Mouse (Mus musculus): ENCODE results near the gene Gm28053. TPM values are rescaled to one million over a fixed set of nuclear protein-coding genes. Genes with fewer than 3 reads are reported as not detected.
A peak's percentile ranks its signal among the peaks of the same experiment; 100 is the strongest.

Gene Gm28053
- total RNA-seq, 2 experiments from 2014 or later, result 1.8 to 4.3 TPM

- intact Hi-C loops (cut with DNase I; ENCODE audit: low total_unique reads), result no loop called here
- no peak for DNase-seq
These were observed 32.4 kb upstream of the Gm28053 start for GRCm38 (mm10) chr6:48685694-48686665.

GRCm38 (mm10) chr6:48687077-48687476 is 31.3 kb upstream of the Gm28053 start:
- no peak for DNase-seq
- intact Hi-C loops (cut with DNase I; ENCODE audit: low total_unique reads), result no loop called here

- intact Hi-C loops (cut with DNase I; ENCODE audit: low total_unique reads), result no loop called here
- DNase-seq, result no peak
These were observed 29.1 kb upstream of the Gm28053 start for GRCm38 (mm10) chr6:48689320-48689719.

- intact Hi-C loops (cut with DNase I; ENCODE audit: low total_unique reads), result no loop called here
- DNase-seq, result no peak
These were observed 25.4 kb upstream of the Gm28053 start for GRCm38 (mm10) chr6:48692962-48693361.

- DNase-seq, result no peak
- intact Hi-C loops (cut with DNase I; ENCODE audit: low total_unique reads), result no loop called here
These were observed 21.4 kb upstream of the Gm28053 start for GRCm38 (mm10) chr6:48696830-48697554.

- no peak for DNase-seq
- intact Hi-C loops (cut with DNase I; ENCODE audit: low total_unique reads), result no loop called here
These were observed 20.9 kb upstream of the Gm28053 start for GRCm38 (mm10) chr6:48697555-48697930.

- intact Hi-C loops (cut with DNase I; ENCODE audit: low total_unique reads), result no loop called here
- no peak for DNase-seq
These were observed 20.1 kb upstream of the Gm28053 start for GRCm38 (mm10) chr6:48698066-48698856.

- intact Hi-C loops (cut with DNase I; ENCODE audit: low total_unique reads), result no loop called here
- DNase-seq, result no peak
These were observed 19.5 kb upstream of the Gm28053 start for GRCm38 (mm10) chr6:48698888-48699287.

- intact Hi-C loops (cut with DNase I; ENCODE audit: low total_unique reads), result no loop called here
These were observed 17.9 kb upstream of the Gm28053 start for GRCm38 (mm10) chr6:48700251-48701075.

GRCm38 (mm10) chr6:48702146-48702545 is 16.3 kb upstream of the Gm28053 start:
- DNase-seq, result no peak
- intact Hi-C loops (cut with DNase I; ENCODE audit: low total_unique reads), result no loop called here

More at GRCm38 (mm10) chr6:48700251-48701075, 17.9 kb upstream of the Gm28053 start:
- DNase-seq, result no peak

- DNase-seq, result no peak
- intact Hi-C loops (cut with DNase I; ENCODE audit: low total_unique reads), result no loop called here
These were observed 15.8 kb upstream of the Gm28053 start for GRCm38 (mm10) chr6:48702601-48703000.

GRCm38 (mm10) chr6:48704146-48704545 is 14.3 kb upstream of the Gm28053 start:
- DNase-seq, result no peak
- intact Hi-C loops (cut with DNase I; ENCODE audit: low total_unique reads), result loop anchor here (2.0 kb wide), 1 partner anchor 53 kb away; no protein-coding TSS in a partner anchor

GRCm38 (mm10) chr6:48706130-48706529 is 12.3 kb upstream of the Gm28053 start:
- intact Hi-C loops (cut with DNase I; ENCODE audit: low total_unique reads), result no loop called here
- no peak for DNase-seq

GRCm38 (mm10) chr6:48720326-48720725 is 1.9 kb downstream of the Gm28053 start:
- no peak for DNase-seq
- intact Hi-C loops (cut with DNase I; ENCODE audit: low total_unique reads), result no loop called here

GRCm38 (mm10) chr6:48723468-48723867 is 5.1 kb downstream of the Gm28053 start:
- intact Hi-C loops (cut with DNase I; ENCODE audit: low total_unique reads), result no loop called here
- DNase-seq, result no peak

GRCm38 (mm10) chr6:48725476-48725875 is 7.1 kb downstream of the Gm28053 start:
- intact Hi-C loops (cut with DNase I; ENCODE audit: low total_unique reads), result no loop called here
- peak; percentile 25 for DNase-seq

- no peak for DNase-seq
- intact Hi-C loops (cut with DNase I; ENCODE audit: low total_unique reads), result no loop called here
These were observed 9.4 kb downstream of the Gm28053 start for GRCm38 (mm10) chr6:48727761-48728160.

GRCm38 (mm10) chr6:48732864-48733304 is 14.5 kb downstream of the Gm28053 start:
- no peak for DNase-seq
- intact Hi-C loops (cut with DNase I; ENCODE audit: low total_unique reads), result no loop called here

GRCm38 (mm10) chr6:48733660-48734059 is 15.3 kb downstream of the Gm28053 start:
- intact Hi-C loops (cut with DNase I; ENCODE audit: low total_unique reads), result no loop called here
- DNase-seq, result no peak

All from gastrocnemius, postnatal 14 days (tissue).